Mouse (Mus musculus) heart, postnatal 10 days (tissue): Measurements from ENCODE around the gene Phldb3. TPM values are rescaled to one million over a fixed set of nuclear protein-coding genes. Genes with fewer than 3 reads are reported as not detected.
A peak's percentile ranks its signal among the peaks of the same experiment; 100 is the strongest.

ENCODE experiments used
- DNase-seq, 2 experiments: peaks; one replicate each; pipeline ENCODE4 v3.0.0; 2021
- intact Hi-C: fragments of 180-260 bp; cut with DNase I; formaldehyde crosslinking; loops from one replicate; pipeline ENCODE4 v1.15.1; 2025
- total RNA-seq, 2 experiments: library from RNA; stranded (reverse); gene quantifications; 2 replicates each; pipeline ENCODE4 v1.2.3; 2021

Gene Phldb3
- total RNA-seq, 2 experiments from 2014 or later: 0.22 to 0.48 TPM

DNA sequence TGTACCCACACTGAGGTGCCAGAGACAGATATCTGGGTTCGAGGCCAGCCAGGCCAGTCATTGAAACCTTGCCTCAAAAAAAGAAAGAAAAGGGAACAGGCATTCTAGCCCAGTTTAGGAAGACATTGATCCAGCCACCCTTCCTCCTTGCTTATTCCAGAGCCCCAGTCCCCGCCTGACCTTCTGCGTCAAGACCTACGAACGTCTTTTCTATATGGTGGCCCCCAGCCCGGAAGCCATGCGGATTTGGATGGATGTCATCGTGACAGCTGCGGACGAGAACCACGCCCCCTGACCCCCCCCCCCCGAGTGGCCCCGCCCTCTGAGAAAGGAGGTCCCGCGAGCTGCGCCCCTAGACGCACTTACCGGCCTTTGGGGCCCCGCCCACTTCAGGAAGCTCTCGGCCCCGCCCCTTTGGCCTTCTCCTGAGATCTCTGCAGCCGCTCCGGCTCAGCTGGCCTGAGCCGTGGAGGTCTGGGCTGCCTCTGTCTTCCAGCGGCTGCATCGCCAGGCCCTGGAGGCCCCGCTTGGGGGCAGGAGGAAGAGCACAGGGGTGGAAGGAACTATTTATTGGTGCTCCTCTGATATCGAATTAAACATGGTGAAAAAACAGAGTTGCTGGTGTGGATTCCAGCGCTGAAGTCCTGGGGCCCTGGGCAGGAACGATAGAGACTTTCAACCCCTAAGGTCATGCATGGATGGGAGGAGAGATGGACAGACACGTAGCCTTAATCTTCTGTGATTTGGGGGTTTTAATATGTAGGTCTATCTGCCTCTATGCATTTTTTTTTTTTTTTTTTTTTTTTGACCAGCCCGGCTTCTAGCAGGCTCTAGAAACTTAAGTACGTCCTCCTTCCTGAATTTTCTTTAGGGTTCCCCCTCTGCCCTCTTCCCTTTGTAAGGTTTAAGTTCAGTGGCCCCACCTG, 18.4 kb downstream of the Phldb3 start:
- DNase-seq: peak; percentile 81 to 83
- intact Hi-C loops: no loop called here

GRCm38 (mm10) chr7:24629672-24630071, 19.1 kb downstream of the Phldb3 start:
- no peak for DNase-seq
- intact Hi-C loops: loop anchor here (2.0 kb wide), 1 partner anchor 19 kb away; the partner anchor contains the start of gene Phldb3

DNA sequence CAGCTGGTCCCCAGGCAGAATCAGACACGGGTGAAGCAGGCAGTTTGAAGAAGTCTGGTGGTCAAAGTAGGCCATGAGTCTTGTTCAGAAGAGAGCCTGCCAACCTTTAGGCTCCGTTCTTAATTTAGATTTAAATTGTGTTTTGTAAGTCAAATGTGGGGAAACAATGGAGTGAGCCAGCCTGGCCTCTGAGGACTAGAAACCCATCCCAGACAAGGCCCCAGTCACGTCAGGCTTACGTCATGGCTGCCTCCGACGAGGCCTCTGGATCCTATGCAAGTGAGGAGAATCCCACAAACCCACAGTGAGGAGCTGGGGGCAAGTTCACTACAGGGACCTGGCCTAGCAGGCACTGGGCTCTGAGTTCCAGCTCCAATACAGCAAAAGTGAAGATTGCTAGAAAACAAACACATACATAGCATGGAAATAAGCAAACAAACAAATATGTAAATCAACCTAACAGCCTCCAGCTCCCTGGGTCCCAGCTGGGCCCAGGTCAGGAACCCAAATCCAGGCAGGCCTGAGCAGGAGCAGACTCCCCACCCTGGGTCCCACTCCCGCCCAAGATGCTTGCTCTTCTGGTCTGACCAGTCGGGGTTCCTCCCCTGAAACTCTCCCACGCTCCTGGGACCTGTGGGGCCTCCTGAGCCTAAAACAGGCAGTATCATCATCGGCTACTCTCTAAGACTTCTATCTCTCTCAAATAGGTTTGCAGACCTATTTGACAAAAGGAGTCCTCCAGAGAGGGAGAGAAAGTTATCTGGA, 19.7 kb downstream of the Phldb3 start:
- no peak for DNase-seq
- intact Hi-C loops: loop anchor here (2.0 kb wide), 1 partner anchor 19 kb away; the partner anchor contains the start of gene Phldb3

- no peak for DNase-seq
- intact Hi-C loops: no loop called here
Measured at GRCm38 (mm10) chr7:24636264-24636663, 25.7 kb downstream of the Phldb3 start, which contains the start of gene Lypd3. Gene Lypd3, plus strand, starts transcription at chr7:24636550.

DNA sequence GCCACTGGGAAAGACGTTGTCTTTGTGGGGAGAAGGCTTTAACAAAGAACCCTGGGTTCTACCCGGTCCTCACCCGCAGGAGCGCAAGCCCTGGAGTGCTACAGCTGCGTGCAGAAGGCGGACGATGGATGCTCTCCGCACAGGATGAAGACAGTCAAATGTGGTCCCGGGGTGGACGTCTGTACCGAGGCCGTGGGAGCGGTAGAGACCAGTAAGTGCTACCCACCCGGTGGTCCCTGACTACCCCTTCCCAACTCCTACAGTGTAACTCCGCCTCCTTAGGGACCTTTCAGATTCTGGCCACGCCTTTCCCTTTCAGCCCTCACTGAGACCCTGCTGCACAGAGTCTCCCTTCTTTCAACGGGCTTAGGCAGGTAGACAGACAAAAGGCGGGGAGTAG, 26.5 kb downstream of the Phldb3 start:
- no peak for DNase-seq
- intact Hi-C loops: no loop called here

GRCm38 (mm10) chr7:24638026-24638856, 27.7 kb downstream of the Phldb3 start:
- DNase-seq: no peak
- intact Hi-C loops: no loop called here

DNA sequence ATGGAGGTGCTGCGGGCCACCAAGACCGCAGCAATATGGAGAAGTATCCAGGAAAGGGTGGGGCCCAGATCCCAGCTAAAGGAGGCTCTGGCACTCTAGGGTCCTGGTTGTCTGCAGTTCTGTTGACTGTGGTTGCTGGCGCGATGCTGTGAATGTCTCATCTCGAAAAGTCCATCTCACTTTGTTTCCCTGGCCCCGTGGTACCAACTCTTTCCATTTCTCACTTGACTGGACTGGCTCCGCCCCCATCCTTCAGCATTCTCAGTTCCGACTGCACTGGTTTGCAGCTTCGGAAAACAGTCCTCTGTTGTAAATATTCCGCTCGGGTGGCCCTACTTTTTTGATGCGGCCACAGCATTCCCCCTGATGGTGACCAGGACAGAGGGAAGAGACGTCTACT, 29.9 kb downstream of the Phldb3 start:
- intact Hi-C loops: no loop called here
- no peak for DNase-seq

DNA sequence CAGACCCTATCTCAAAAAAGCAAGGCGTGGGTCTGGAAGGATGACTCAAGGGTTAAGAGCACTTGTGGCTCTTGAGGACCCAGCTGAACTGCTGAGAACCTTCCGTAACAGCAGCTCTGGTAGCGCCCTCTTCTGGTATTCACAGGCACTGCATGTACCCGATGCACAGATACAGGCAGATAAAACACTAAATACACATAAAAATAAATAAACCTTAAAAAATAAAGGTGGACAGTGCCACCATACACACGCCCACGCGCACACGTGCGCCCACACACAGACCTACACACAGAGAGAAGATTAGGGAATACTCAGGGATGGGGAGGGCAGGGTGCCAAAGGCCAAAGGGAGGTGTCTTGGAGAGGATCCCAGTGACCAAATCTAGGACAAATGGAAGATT, 31.9 kb downstream of the Phldb3 start:
- DNase-seq: peak; percentile 34 to 63
- intact Hi-C loops: no loop called here

GRCm38 (mm10) chr7:24644492-24644891, 33.9 kb downstream of the Phldb3 start:
- intact Hi-C loops: no loop called here

GRCm38 (mm10) chr7:24644996-24645395, 34.4 kb downstream of the Phldb3 start:
- DNase-seq: no peak
- intact Hi-C loops: no loop called here

More at GRCm38 (mm10) chr7:24644492-24644891, 33.9 kb downstream of the Phldb3 start:
- DNase-seq: no peak

DNA sequence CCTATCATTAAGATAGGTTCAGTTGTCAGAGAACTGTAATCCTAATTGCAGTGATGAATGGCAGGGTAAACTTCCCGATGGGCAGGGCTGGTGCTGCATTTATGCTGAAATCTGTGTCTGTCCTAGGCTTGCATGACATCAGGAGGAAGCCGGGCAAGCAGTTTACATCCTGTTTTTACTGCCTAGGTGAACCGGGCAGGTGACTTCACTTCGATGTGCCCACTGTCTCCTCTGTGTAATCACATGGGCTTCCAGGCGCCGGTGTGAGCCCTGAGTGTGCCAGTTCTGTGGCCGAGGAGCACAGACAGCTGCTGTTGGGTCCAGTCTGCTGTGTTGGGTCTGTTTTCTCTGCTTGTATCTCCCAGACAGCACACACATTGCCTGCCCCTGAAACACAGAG, 35.9 kb downstream of the Phldb3 start:
- no peak for DNase-seq
- intact Hi-C loops: no loop called here

DNA sequence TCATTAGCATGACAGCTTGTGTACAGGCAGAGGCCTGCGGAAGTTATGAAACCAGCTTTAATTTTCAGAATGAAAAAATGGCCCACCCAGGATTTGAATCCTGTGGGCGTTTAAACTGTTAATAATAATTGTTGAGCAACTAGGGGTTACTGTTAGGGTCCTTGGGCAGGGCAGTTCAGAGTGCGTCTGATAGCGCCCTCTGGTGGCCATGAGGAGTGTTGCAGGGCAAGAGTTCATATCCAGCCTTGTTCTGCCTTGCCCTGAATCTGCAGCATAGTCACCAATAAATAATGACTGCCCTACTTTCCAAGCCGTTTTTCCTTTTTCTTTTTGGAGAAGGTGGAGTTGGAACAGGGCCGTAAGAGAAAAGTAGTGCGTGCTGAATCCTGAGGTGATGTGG, 43.1 kb downstream of the Phldb3 start:
- peak; percentile 54 to 72 for DNase-seq
- intact Hi-C loops: loop anchor here (2.0 kb wide), 1 partner anchor 53 kb away; no protein-coding TSS in a partner anchor

DNA sequence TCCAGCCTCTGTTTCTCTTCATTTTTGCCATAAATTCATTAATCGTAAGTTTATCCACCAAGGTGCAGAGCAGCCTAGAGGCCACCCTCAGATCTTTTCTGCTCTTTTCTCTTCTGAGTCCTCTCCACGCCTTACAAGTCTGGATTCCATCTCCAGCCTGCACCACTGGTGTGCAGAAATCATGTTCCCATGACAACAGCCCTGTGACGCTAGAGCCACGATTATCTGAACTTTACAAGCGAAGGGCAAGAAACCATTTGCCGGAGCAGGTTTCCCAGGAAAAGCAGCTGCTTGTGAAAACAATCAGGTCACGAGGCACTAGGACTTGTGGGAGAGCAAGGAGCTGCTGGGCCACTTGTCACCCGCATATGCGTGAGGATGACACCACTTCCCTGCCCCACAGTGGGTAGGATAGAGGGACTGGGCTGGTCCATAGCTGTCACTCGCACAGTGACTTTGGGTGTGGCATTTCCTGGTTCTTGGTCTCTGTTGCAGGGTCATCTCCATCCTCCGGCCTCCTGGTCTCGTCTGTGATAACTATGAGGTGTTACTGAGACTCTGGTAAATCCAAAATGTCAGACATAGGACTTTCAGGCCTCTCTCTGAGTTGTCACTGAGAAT, 49.3 kb downstream of the Phldb3 start:
- no peak for DNase-seq
- intact Hi-C loops: loop anchor here (5.0 to 10.0 kb wide), 2 partner anchors 128 to 185 kb away; partner anchors contain the start of gene Irgq

- intact Hi-C loops: loop anchor here (5.0 to 10.0 kb wide), 2 partner anchors 129 to 187 kb away; partner anchors contain the start of gene Irgq
- no peak for DNase-seq
Measured at GRCm38 (mm10) chr7:24661118-24661904, 50.7 kb downstream of the Phldb3 start.

DNA sequence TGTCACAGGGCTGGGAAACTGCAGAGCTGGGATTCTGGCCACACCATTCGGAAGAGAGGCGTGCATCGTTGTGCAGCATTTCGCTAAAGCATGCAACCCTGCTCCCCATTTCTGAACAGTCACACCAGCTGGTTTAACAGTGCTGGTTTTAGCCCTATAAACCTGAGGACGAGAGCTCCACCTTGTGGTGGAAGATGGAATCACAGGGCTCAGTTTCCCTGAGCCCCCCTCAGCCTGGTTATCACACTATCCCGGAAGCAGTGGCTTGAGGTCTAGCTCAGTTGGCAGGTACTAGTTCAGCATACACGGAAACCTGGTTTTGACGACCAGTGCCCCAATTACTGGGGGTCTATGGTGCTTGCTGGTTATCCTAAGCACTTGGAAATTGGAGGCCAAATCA, 52.0 kb downstream of the Phldb3 start:
- peak; percentile 43 to 75 for DNase-seq
- intact Hi-C loops: loop anchor here (1.0 to 10.0 kb wide), 3 partner anchors 61 to 188 kb away; partner anchors contain the start of gene Irgq

GRCm38 (mm10) chr7:24664301-24664700, 53.7 kb downstream of the Phldb3 start:
- intact Hi-C loops: loop anchor here (5.0 to 10.0 kb wide), 2 partner anchors 132 to 190 kb away; partner anchors contain the start of gene Irgq
- no peak for DNase-seq

- intact Hi-C loops: loop anchor here (5.0 to 10.0 kb wide), 2 partner anchors 133 to 190 kb away; partner anchors contain the start of gene Irgq
Measured at GRCm38 (mm10) chr7:24664959-24665358, 54.4 kb downstream of the Phldb3 start.

GRCm38 (mm10) chr7:24671944-24672439, 61.4 kb downstream of the Phldb3 start:
- intact Hi-C loops: loop anchor here (5.0 kb wide), 1 partner anchor 50 kb away; no protein-coding TSS in a partner anchor
- DNase-seq: no peak

More at GRCm38 (mm10) chr7:24664959-24665358, 54.4 kb downstream of the Phldb3 start:
- DNase-seq: no peak
